Mouse (Mus musculus) embryonic fibroblast, embryonic 13.5 days (primary cell): ENCODE data around the gene Ager. TPM values are rescaled to one million over a fixed set of nuclear protein-coding genes. Genes with fewer than 3 reads are reported as not detected.

ENCODE experiments used
- H3K27ac ChIP-seq: 2 replicates; pipeline ENCODE4 v1.5.1; 2012; ENCODE audit warnings: low read length, control low read depth, inconsistent platforms; ENCODE audit not compliant: insufficient read depth
- H3K4me1 ChIP-seq: 2 replicates; pipeline ENCODE4 v1.6.1; 2011; ENCODE audit warnings: low read length; ENCODE audit not compliant: control insufficient read depth, insufficient read depth
- H3K4me3 ChIP-seq: 2 replicates; pipeline ENCODE4 v1.5.1; 2011; ENCODE audit warnings: mild to moderate bottlenecking, control low read depth, low read length; ENCODE audit not compliant: insufficient read depth
- CTCF ChIP-seq: IDR thresholded peaks from 2 replicates; pipeline ENCODE4 v1.5.1; 2011; ENCODE audit warnings: mild to moderate bottlenecking, control low read depth, low read length, moderate library complexity, borderline replicate concordance; ENCODE audit not compliant: insufficient read depth
- POLR2A ChIP-seq: IDR thresholded peaks from 2 replicates; pipeline ENCODE4 v1.6.1; 2011; ENCODE audit warnings: low read depth, mild to moderate bottlenecking, control low read depth, low read length, moderate library complexity
- polyA plus RNA-seq: library from polyadenylated mRNA; stranded (reverse); fragments of >200 nt; gene quantifications from 2 replicates; pipeline ENCODE4 v1.2.4, GENCODE M21; 2011; ENCODE audit warnings: low read depth; ENCODE audit not compliant: missing spikeins, insufficient read length

Ager gene
- polyA plus RNA-seq, 1 experiment: 0.70 TPM

- 0 out of 2 replicates have a peak, but pooled peaks cover 4% of the 10 kb centered on the region for H3K4me1 ChIP-seq
- TF ChIP-seq CTCF (no peak), POLR2A (peak; percentile 65; the same call in 1 of the 2 replicates)
- H3K27ac ChIP-seq: 0 out of 2 replicates have a peak within 1 kb of the TSS, but pooled peaks have one; percentile 12
- peak within 1 kb of the TSS; percentile 93 for H3K4me3 ChIP-seq
These were observed 49.5 kb downstream of the Ager start, which contains the start of gene Atf6b for GRCm38 (mm10) chr17:34646906-34647787. Atf6b (plus strand) TSS chr17:34647146.

GRCm38 (mm10) chr17:34648141-34648890 lies 50.7 kb downstream of the Ager start:
- Histone ChIP-seq H3K4me3 (peak overlapping the region; percentile 93; the same call in 1 of the 2 replicates), H3K27ac (no peak overlapping the region), H3K4me1 (0 out of 2 replicates have a peak, but pooled peaks cover 4% of the 10 kb centered on the region)
- TF ChIP-seq POLR2A: no peak
- TF ChIP-seq CTCF: no peak

- 0 out of 2 replicates have a peak, but pooled peaks cover 4% of the 10 kb centered on the region for H3K4me1 ChIP-seq
- H3K4me3 ChIP-seq: no peak overlapping the region
- no peak overlapping the region for H3K27ac ChIP-seq
- no peak for TF ChIP-seq CTCF
- TF ChIP-seq POLR2A: no peak
These were observed 51.6 kb downstream of the Ager start for GRCm38 (mm10) chr17:34649106-34649864.

Other genes with a start within 250 kb of the Ager start
- gene Btnl2, start 243.0 kb upstream of the Ager start, polyA plus RNA-seq: not detected in 2 replicates
- not detected in 2 replicates for gene Btnl1, start 220.7 kb upstream of the Ager start, polyA plus RNA-seq
- gene BC051142, start 199.0 kb upstream of the Ager start, polyA plus RNA-seq: not detected in 2 replicates
- gene Btnl4, start 120.5 kb upstream of the Ager start, polyA plus RNA-seq: not detected in 2 replicates
- not detected in 2 replicates for gene Btnl6, start 80.5 kb upstream of the Ager start, polyA plus RNA-seq
- 0.28 and 0.56 TPM in 2 replicates for gene Notch4, start 33.6 kb upstream of the Ager start, polyA plus RNA-seq
- 0.99 and 1.0 TPM in 2 replicates for gene Gpsm3, start 8.1 kb upstream of the Ager start, polyA plus RNA-seq
- gene Pbx2, start 6.6 kb upstream of the Ager start, polyA plus RNA-seq: 38.2 and 43.9 TPM in 2 replicates
- 34.1 and 41.0 TPM in 2 replicates for gene Rnf5, start 5.8 kb downstream of the Ager start, polyA plus RNA-seq
- 97.5 and 109 TPM in 2 replicates for gene Agpat1, start 6.4 kb downstream of the Ager start, polyA plus RNA-seq
- 0.48 and 0.51 TPM in 2 replicates for gene Egfl8, start 18.1 kb downstream of the Ager start, polyA plus RNA-seq
- gene Ppt2, start 30.6 kb downstream of the Ager start, polyA plus RNA-seq: 28.2 and 32.3 TPM in 2 replicates
- gene Prrt1, start 31.7 kb downstream of the Ager start, polyA plus RNA-seq: 0.53 TPM in 1 of 2 replicates, not detected in the other
- gene Fkbpl, start 46.9 kb downstream of the Ager start, polyA plus RNA-seq: 17.9 and 20.2 TPM in 2 replicates
- gene Atf6b, start 49.3 kb downstream of the Ager start, polyA plus RNA-seq: 65.2 and 83.8 TPM in 2 replicates
- 0.19 and 0.20 TPM in 2 replicates for gene Tnxb, start 72.7 kb downstream of the Ager start, polyA plus RNA-seq
- gene C4b, start 146.0 kb downstream of the Ager start, polyA plus RNA-seq: 0.58 and 2.1 TPM in 2 replicates
- gene Cyp21a1, start 206.7 kb downstream of the Ager start, polyA plus RNA-seq: not detected in 2 replicates
- 17.9 and 19.2 TPM in 2 replicates for gene Stk19, start 239.1 kb downstream of the Ager start, polyA plus RNA-seq
- gene Dxo, start 239.2 kb downstream of the Ager start, polyA plus RNA-seq: 21.9 and 25.0 TPM in 2 replicates